Mouse (Mus musculus) limb, embryonic 14.5 days (tissue): Measurements from ENCODE around the gene Olr1. TPM values are rescaled to one million over a fixed set of nuclear protein-coding genes. Genes with fewer than 3 reads are reported as not detected.

Source experiments
- ATAC-seq: fragments of 200-750 bp; cut with Nextera tagmentation; 2 replicates; pipeline ENCODE4 v1.8.0; 2017; ENCODE audit warnings: low read depth, moderate number of reproducible peaks, moderate TSS enrichment; ENCODE audit not compliant: low FRiP score
- DNase-seq: peaks from one replicate; pipeline ENCODE4 v3.0.0-alpha.2; 2015; ENCODE audit warnings: low spot score
- H3K27ac ChIP-seq: fragments of 300-500 bp; sonication (generic); replicated peaks from 2 replicates; pipeline ENCODE4 v1.5.1; 2014; ENCODE audit warnings: low read depth, mild to moderate bottlenecking, low read length, moderate library complexity, mixed read lengths
- H3K27me3 ChIP-seq: fragments of 300-500 bp; sonication (generic); 2 replicates; pipeline ENCODE4 v1.6.1; 2014; ENCODE audit warnings: low read length, mixed read lengths; ENCODE audit not compliant: control insufficient read depth, insufficient read depth
- H3K36me3 ChIP-seq: fragments of 300-500 bp; sonication (generic); 2 replicates; pipeline ENCODE4 v1.6.1; 2014; ENCODE audit warnings: mild to moderate bottlenecking, low read length, moderate library complexity, mixed read lengths; ENCODE audit not compliant: control insufficient read depth, insufficient read depth
- H3K4me1 ChIP-seq: fragments of 300-500 bp; sonication (generic); 2 replicates; pipeline ENCODE4 v1.6.1; 2014; ENCODE audit warnings: antibody characterized with exemption, low read length, mixed read lengths; ENCODE audit not compliant: control insufficient read depth, insufficient read depth
- H3K4me2 ChIP-seq: fragments of 300-500 bp; sonication (generic); replicated peaks from 2 replicates; pipeline ENCODE4 v1.6.1; 2014; ENCODE audit warnings: low read depth, mild to moderate bottlenecking, low read length, moderate library complexity; ENCODE audit not compliant: severe bottlenecking
- H3K4me3 ChIP-seq: fragments of 300-500 bp; sonication (generic); replicated peaks from 2 replicates; pipeline ENCODE4 v1.5.1; 2014; ENCODE audit warnings: low read length
- H3K9ac ChIP-seq: fragments of 300-500 bp; sonication (generic); 2 replicates; pipeline ENCODE4 v1.6.1; 2014; ENCODE audit warnings: mild to moderate bottlenecking, low read depth, low read length, moderate library complexity; ENCODE audit not compliant: severe bottlenecking
- H3K9me3 ChIP-seq: fragments of 300-500 bp; sonication (generic); 2 replicates; pipeline ENCODE4 v1.6.1; 2016; ENCODE audit warnings: low read length; ENCODE audit not compliant: control insufficient read depth
- POLR2A ChIP-seq: fragments of 200-500 bp; IDR thresholded peaks from 2 replicates; pipeline ENCODE4 v1.8.0; 2012; ENCODE audit warnings: inconsistent platforms, mild to moderate bottlenecking, moderate library complexity, borderline replicate concordance; ENCODE audit not compliant: insufficient read depth, insufficient read length; ENCODE audit errors: extremely low read depth
- WGBS: fragments of 180-500 bp; shearing (Covaris S2); extraction: QIAGEN DNeasy Blood & Tissue Kit; methylation state at CpG from one replicate; pipeline ENCODE4 v1.1.7; 2014; 5-methylcytosine and 5-hydroxymethylcytosine counted together
- polyA plus RNA-seq, 2 experiments: library from polyadenylated mRNA; depleted of rRNA in 1 of 2; stranded (reverse) in 1 of 2; unstranded in 1 of 2; fragments of >200 nt; fragmentation: Nextera tagmentation in 1 of 2; extraction: Ambion mirVana in 1 of 2; gene quantifications; 2 replicates each; pipeline versions ENCODE4 v1.2.1 to v1.2.3; 2012 to 2014

The Olr1 gene
- polyA plus RNA-seq, 2 experiments = 0.10 TPM; not detected in 1

GRCm38 (mm10) chr6:129532942-129533860 lies 26.2 kb upstream of the Olr1 start, which contains the start of gene Gabarapl1:
TSS of gene Gabarapl1 (plus strand) at chr6:129533160.
- Histone ChIP-seq H3K9ac (peak within 1 kb of the TSS; percentile 65), H3K36me3 (peaks cover 10% of the 10 kb centered on the region; the same call in 1 of the 2 replicates), H3K4me1 (peaks cover 14% of the 10 kb centered on the region), H3K9me3 (no peaks in the 10 kb centered on the region), H3K4me2 (peak within 1 kb of the TSS; percentile 89), H3K4me3 (peak within 1 kb of the TSS; percentile 68), H3K27me3 (no peaks in the 10 kb centered on the region), H3K27ac (0 out of 2 replicates have a peak within 1 kb of the TSS, but pooled peaks have one; percentile 27)
- TF ChIP-seq POLR2A = no peak
- DNase-seq = peak; percentile 76
- under 1% methylated on average over 54 of the region's 55 CpGs for WGBS
- ATAC-seq = peak; percentile 88

- no peak for TF ChIP-seq POLR2A
- no peaks in the 10 kb centered on the region for H3K27me3 ChIP-seq
- H3K9me3 ChIP-seq = no peaks in the 10 kb centered on the region
- H3K27ac ChIP-seq = no peak overlapping the region
- peak; percentile 56 for ATAC-seq
- 0 out of 2 replicates have a peak, but pooled peaks cover 3% of the 10 kb centered on the region for H3K36me3 ChIP-seq
- DNase-seq = peak; percentile 68
- peaks cover 14% of the 10 kb centered on the region for H3K4me1 ChIP-seq
- 33% methylated on average over 7 of the region's 7 CpGs for WGBS
- H3K4me2 ChIP-seq = peak overlapping the region; percentile 89
- peak overlapping the region; percentile 65; the same call in 1 of the 2 replicates for H3K9ac ChIP-seq
- peak overlapping the region; percentile 68 for H3K4me3 ChIP-seq
Measured at GRCm38 (mm10) chr6:129532556-129532941, 25.6 kb upstream of the Olr1 start.

- TF ChIP-seq POLR2A = no peak
- H3K4me2 ChIP-seq = no peak overlapping the region
- ATAC-seq (no peak), DNase-seq (no peak)
- peaks cover 13% of the 10 kb centered on the region for H3K4me1 ChIP-seq
- H3K4me3 ChIP-seq = no peak overlapping the region
- H3K9ac ChIP-seq = no peak overlapping the region
- no peaks in the 10 kb centered on the region for H3K27me3 ChIP-seq
- no peaks in the 10 kb centered on the region for H3K36me3 ChIP-seq
- H3K9me3 ChIP-seq = no peaks in the 10 kb centered on the region
- no peak overlapping the region for H3K27ac ChIP-seq
Measured at GRCm38 (mm10) chr6:129530261-129530660, 23.3 kb upstream of the Olr1 start.

- TF ChIP-seq POLR2A = no peak
- H3K4me3 ChIP-seq = no peak overlapping the region
- no peak overlapping the region for H3K4me2 ChIP-seq
- H3K27me3 ChIP-seq = no peaks in the 10 kb centered on the region
- H3K4me1 ChIP-seq = peaks cover 7% of the 10 kb centered on the region; the same call in 1 of the 2 replicates
- H3K27ac ChIP-seq = no peak overlapping the region
- no peaks in the 10 kb centered on the region for H3K9me3 ChIP-seq
- H3K36me3 ChIP-seq = no peaks in the 10 kb centered on the region
- DNase-seq (no peak), ATAC-seq (no peak)
- H3K9ac ChIP-seq = no peak overlapping the region
- 86% methylated on average over 1 of the region's 1 CpGs for WGBS
Measured at GRCm38 (mm10) chr6:129529605-129530004, 22.6 kb upstream of the Olr1 start.

GRCm38 (mm10) chr6:129527416-129527815 lies 20.5 kb upstream of the Olr1 start:
- DNase-seq (no peak), ATAC-seq (no peak)
- Histone ChIP-seq H3K27me3 (no peaks in the 10 kb centered on the region), H3K4me2 (no peak overlapping the region), H3K9ac (no peak overlapping the region), H3K36me3 (no peaks in the 10 kb centered on the region), H3K9me3 (no peaks in the 10 kb centered on the region), H3K4me1 (no peaks in the 10 kb centered on the region), H3K27ac (no peak overlapping the region), H3K4me3 (no peak overlapping the region)
- TF ChIP-seq POLR2A = no peak
- WGBS = 84% methylated on average over 2 of the region's 2 CpGs
